Mouse (Mus musculus): ENCODE measurements around the gene Klhl8. TPM values are rescaled to one million over a fixed set of nuclear protein-coding genes. Genes with fewer than 3 reads are reported as not detected.

The Klhl8 gene
- polyA plus RNA-seq, 1 experiment, result 9.0 TPM

- WGBS, result 59% methylated on average over 12 of the region's 12 CpGs
- no peak for TF ChIP-seq CTCF (IDR thresholded peaks at IDR 0.05; ENCODE audit: insufficient read depth, low read length)
- no peak for TF ChIP-seq POLR2A (IDR thresholded peaks at IDR 0.05; ENCODE audit: borderline replicate concordance, extremely low read depth, low read depth, low read length)
- Histone ChIP-seq H3K4me1 (ENCODE audit: control insufficient read depth, insufficient read depth, low read length) (no peaks in the 10 kb centered on the region), H3K4me3 (replicated peaks; ENCODE audit: extremely low read depth, low read depth, low read length) (no peak overlapping the region)
- DNase-seq, result no peak
These were observed 5.7 kb upstream of the Klhl8 start for GRCm38 (mm10) chr5:103916595-103917356.

GRCm38 (mm10) chr5:103914335-103915226 is 3.5 kb upstream of the Klhl8 start:
- DNase-seq, result no peak
- Histone ChIP-seq H3K4me1 (ENCODE audit: control insufficient read depth, insufficient read depth, low read length) (peaks cover 2% of the 10 kb centered on the region; the same call in 1 of the 2 replicates), H3K4me3 (replicated peaks; ENCODE audit: extremely low read depth, low read depth, low read length) (no peak overlapping the region)
- 56% methylated on average over 11 of the region's 11 CpGs for WGBS
- TF ChIP-seq POLR2A (IDR thresholded peaks at IDR 0.05; ENCODE audit: borderline replicate concordance, extremely low read depth, low read depth, low read length) (no peak), CTCF (IDR thresholded peaks at IDR 0.05; ENCODE audit: insufficient read depth, low read length) (no peak)

- H3K4me3 ChIP-seq (replicated peaks; ENCODE audit: extremely low read depth, low read depth, low read length), result no peak overlapping the region
- H3K4me1 ChIP-seq (ENCODE audit: control insufficient read depth, insufficient read depth, low read length), result peaks cover 2% of the 10 kb centered on the region; the same call in 1 of the 2 replicates
- WGBS, result 50% methylated on average over 4 of the region's 4 CpGs
- TF ChIP-seq CTCF (IDR thresholded peaks at IDR 0.05; ENCODE audit: insufficient read depth, low read length), result no peak
- no peak for TF ChIP-seq POLR2A (IDR thresholded peaks at IDR 0.05; ENCODE audit: borderline replicate concordance, extremely low read depth, low read depth, low read length)
- DNase-seq, result no peak
These were observed 2.1 kb upstream of the Klhl8 start for GRCm38 (mm10) chr5:103913150-103913549.

- TF ChIP-seq CTCF (IDR thresholded peaks at IDR 0.05; ENCODE audit: insufficient read depth, low read length) (no peak), POLR2A (IDR thresholded peaks at IDR 0.05; ENCODE audit: borderline replicate concordance, extremely low read depth, low read depth, low read length) (no peak)
- peaks cover 2% of the 10 kb centered on the region; the same call in 1 of the 2 replicates for H3K4me1 ChIP-seq (ENCODE audit: control insufficient read depth, insufficient read depth, low read length)
- DNase-seq, result no peak
- WGBS, result 80% methylated on average over 5 of the region's 5 CpGs
- no peak overlapping the region for H3K4me3 ChIP-seq (replicated peaks; ENCODE audit: extremely low read depth, low read depth, low read length)
These were observed 496 bp upstream of the Klhl8 start for GRCm38 (mm10) chr5:103911555-103911954.

- 23% methylated on average over 8 of the region's 9 CpGs for WGBS
- TF ChIP-seq POLR2A (IDR thresholded peaks at IDR 0.05; ENCODE audit: borderline replicate concordance, extremely low read depth, low read depth, low read length) (no peak), CTCF (IDR thresholded peaks at IDR 0.05; ENCODE audit: insufficient read depth, low read length) (no peak)
- H3K4me3 ChIP-seq (replicated peaks; ENCODE audit: extremely low read depth, low read depth, low read length), result no peak overlapping the region
- H3K4me1 ChIP-seq (ENCODE audit: control insufficient read depth, insufficient read depth, low read length), result peaks cover 2% of the 10 kb centered on the region; the same call in 1 of the 2 replicates
- DNase-seq, result no peak
These were observed 903 bp downstream of the Klhl8 start for GRCm38 (mm10) chr5:103910156-103910555.

- peaks cover 2% of the 10 kb centered on the region; the same call in 1 of the 2 replicates for H3K4me1 ChIP-seq (ENCODE audit: control insufficient read depth, insufficient read depth, low read length)
- WGBS, result 64% methylated on average over 3 of the region's 3 CpGs
- DNase-seq, result no peak
- H3K4me3 ChIP-seq (replicated peaks; ENCODE audit: extremely low read depth, low read depth, low read length), result no peak overlapping the region
- TF ChIP-seq CTCF (IDR thresholded peaks at IDR 0.05; ENCODE audit: insufficient read depth, low read length) (no peak), POLR2A (IDR thresholded peaks at IDR 0.05; ENCODE audit: borderline replicate concordance, extremely low read depth, low read depth, low read length) (no peak)
These were observed 1.6 kb downstream of the Klhl8 start for GRCm38 (mm10) chr5:103909466-103909865.

- 63% methylated on average over 7 of the region's 7 CpGs for WGBS
- no peak for DNase-seq
- Histone ChIP-seq H3K4me3 (replicated peaks; ENCODE audit: extremely low read depth, low read depth, low read length) (no peak overlapping the region), H3K4me1 (ENCODE audit: control insufficient read depth, insufficient read depth, low read length) (peaks cover 2% of the 10 kb centered on the region; the same call in 1 of the 2 replicates)
- TF ChIP-seq POLR2A (IDR thresholded peaks at IDR 0.05; ENCODE audit: borderline replicate concordance, extremely low read depth, low read depth, low read length), result no peak
- no peak for TF ChIP-seq CTCF (IDR thresholded peaks at IDR 0.05; ENCODE audit: insufficient read depth, low read length)
These were observed 2.2 kb downstream of the Klhl8 start for GRCm38 (mm10) chr5:103908851-103909250.

- H3K4me3 ChIP-seq (replicated peaks; ENCODE audit: extremely low read depth, low read depth, low read length), result no peak overlapping the region
- no peak for DNase-seq
- WGBS, result 80% methylated on average over 4 of the region's 4 CpGs
- TF ChIP-seq POLR2A (IDR thresholded peaks at IDR 0.05; ENCODE audit: borderline replicate concordance, extremely low read depth, low read depth, low read length), result no peak
- no peak for TF ChIP-seq CTCF (IDR thresholded peaks at IDR 0.05; ENCODE audit: insufficient read depth, low read length)
- peaks cover 2% of the 10 kb centered on the region; the same call in 1 of the 2 replicates for H3K4me1 ChIP-seq (ENCODE audit: control insufficient read depth, insufficient read depth, low read length)
These were observed 3.2 kb downstream of the Klhl8 start for GRCm38 (mm10) chr5:103907844-103908243.

- DNase-seq, result no peak
- TF ChIP-seq CTCF (IDR thresholded peaks at IDR 0.05; ENCODE audit: insufficient read depth, low read length) (no peak), POLR2A (IDR thresholded peaks at IDR 0.05; ENCODE audit: borderline replicate concordance, extremely low read depth, low read depth, low read length) (no peak)
- WGBS, result 79% methylated on average over 6 of the region's 6 CpGs
- peaks cover 2% of the 10 kb centered on the region; the same call in 1 of the 2 replicates for H3K4me1 ChIP-seq (ENCODE audit: control insufficient read depth, insufficient read depth, low read length)
- H3K4me3 ChIP-seq (replicated peaks; ENCODE audit: extremely low read depth, low read depth, low read length), result no peak overlapping the region
These were observed 4.9 kb downstream of the Klhl8 start for GRCm38 (mm10) chr5:103906173-103906572.

All from lung, adult 2 months (tissue).